Mouse (Mus musculus): ENCODE measurements around the gene D330020A13Rik.
"Not testable (repeated sequence)": the region's sequence is repeated elsewhere in the genome, so short reads cannot be mapped to it uniquely, and the experiment has no call there.

Gene D330020A13Rik

DNA sequence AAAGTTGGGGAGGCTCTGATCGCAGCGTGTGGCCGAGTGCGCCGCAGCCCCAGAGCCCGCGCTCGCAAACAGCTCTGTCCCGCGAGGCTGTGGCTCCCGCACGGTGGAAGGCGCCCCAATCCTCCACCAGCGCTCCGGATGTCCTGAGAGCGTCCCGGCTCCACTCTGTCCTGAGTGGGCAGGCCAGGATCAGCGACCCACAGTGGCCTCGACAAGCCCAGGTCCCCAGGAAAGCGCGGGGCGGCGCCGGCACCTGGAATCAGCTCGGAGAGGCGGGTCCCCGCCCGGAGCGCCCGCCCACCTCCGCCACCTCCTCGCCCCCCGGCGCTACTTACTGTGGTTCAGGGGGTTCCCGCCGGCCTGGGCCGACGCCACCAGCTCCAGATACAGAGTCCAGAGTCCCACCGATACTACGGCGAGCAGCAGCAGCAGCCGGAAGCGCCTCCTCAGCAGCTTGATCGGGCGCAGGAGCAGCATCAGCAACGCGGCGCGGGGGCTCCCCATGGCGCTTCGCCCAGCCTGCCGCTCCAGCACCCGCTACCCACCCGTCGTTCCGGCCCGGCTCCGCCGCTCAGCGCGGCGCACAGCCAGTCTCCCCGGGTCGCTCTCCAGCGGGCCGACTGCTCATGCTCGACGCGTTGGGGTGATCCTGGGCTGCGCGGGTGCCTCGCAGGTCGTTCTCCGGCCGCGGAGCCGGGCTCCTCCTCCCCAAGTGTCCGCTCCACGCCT lies at the start of gene D330020A13Rik, which contains the start of gene B4galnt3:
Gene D330020A13Rik, plus strand, starts transcription at position 309 of the 729 bp plus-strand sequence.
Gene B4galnt3, minus strand, starts transcription at position 504 of the 729 bp plus-strand sequence.
- DNase-seq (ENCODE audit: low read depth): no peak

- no peak for DNase-seq (ENCODE audit: low read depth)
These were observed 47.5 kb upstream of the D330020A13Rik start for GRCm38 (mm10) chr6:120246676-120247075.

DNA sequence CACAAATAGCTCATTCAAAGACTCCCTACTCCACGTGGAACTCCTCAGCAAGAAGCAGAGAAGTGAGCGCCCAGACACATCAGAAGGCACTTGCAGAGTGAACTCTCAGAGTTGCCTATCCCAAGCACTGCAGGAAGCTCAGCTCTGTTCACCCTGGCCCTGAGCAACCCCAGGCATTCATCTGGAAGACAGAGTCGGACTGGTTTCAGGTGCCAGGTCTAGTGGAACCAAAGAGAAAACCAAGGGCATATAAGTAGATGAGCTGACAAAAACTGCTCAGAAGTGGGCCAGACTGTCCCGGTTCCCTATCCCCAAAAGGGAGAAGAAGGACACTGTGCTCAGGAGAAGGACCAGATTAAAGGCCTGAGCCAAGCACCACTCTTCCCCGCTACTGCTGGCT lies 44.3 kb upstream of the D330020A13Rik start:
- no peak for DNase-seq (ENCODE audit: low read depth)

GRCm38 (mm10) chr6:120251010-120251409 lies 43.2 kb upstream of the D330020A13Rik start:
- no peak for DNase-seq (ENCODE audit: low read depth)

DNA sequence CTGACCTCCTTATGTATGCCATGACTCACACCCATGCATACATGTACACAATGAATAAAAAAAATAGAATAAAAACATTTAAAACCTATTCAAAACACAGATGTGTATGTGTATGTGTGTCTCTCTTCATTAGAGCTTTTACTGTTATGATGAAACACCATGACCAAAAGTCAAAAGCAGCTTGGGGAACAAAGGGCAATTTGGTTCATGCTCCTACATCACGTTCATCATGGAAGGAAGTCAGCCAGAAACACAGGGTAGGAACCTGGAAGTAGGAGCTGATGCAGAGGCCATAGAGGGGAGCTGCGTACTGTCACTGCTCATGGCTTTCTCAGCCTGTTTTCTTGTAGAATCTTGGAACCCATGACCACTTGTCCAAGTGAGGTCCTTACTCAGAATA lies 41.4 kb upstream of the D330020A13Rik start:
- no peak for DNase-seq (ENCODE audit: low read depth)

DNA sequence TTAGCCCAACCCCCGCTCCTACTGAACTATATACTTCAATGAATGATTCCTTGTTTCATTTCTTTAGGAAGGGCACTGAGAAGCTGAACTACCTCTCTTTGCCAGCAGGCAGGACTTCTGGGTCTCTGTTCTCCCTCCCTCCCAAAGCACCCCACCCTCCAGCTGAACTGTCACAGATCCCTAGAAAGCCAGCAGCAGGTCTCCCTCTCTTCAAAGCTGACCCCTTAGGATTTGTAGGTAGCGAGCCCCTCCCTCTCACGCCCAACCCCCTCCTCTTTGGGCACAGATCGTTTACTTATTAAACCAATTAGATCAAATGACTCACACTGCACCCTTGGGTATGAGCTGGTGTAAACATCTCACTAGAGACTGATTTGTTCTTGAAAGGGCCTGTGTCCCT lies 39.5 kb upstream of the D330020A13Rik start:
- DNase-seq (ENCODE audit: low read depth): no peak

GRCm38 (mm10) chr6:120255144-120255543 lies 39.0 kb upstream of the D330020A13Rik start:
- DNase-seq (ENCODE audit: low read depth): no peak

DNA sequence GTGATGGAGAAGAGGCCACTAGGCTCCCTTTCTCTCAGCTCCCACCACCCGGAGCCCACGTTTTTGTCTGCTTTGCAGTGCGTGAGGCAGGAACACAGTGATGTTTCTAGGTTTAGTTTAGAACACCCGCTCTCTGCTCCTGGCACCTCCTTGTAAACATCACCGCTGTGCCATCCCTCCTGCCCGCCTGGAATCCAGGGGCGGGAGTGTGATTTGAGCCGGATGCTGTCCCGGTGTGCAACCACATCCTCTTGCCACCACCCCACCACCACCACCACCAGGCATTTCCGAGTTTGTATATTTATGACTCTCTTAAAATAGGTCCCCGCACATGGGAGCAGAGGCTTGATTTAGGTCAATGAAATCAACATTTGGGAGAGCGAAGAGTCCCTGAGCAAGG lies 38.5 kb upstream of the D330020A13Rik start:
- DNase-seq (ENCODE audit: low read depth): no peak

- no peak for DNase-seq (ENCODE audit: low read depth)
These were observed 37.7 kb upstream of the D330020A13Rik start for GRCm38 (mm10) chr6:120256431-120256935.

DNA sequence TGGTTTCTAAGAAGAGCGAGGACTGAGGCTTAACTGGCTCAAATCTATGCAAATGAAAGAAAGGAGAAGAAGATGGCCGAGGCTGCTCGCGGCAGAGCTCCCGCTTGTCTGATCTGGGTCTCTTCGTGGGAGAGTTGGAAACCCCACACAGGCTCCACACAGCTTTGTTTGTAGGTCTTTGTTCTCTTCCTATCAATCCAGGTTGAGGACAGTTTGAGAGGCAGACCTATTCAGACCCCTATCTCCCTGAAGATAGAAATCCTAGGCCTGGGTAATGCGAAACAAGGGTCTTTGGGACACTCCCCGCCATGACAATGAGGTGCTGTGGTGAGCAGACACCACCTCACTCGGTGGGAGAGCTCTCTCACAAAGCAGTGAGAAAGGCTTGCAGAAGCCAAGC lies 34.7 kb upstream of the D330020A13Rik start:
- no peak for DNase-seq (ENCODE audit: low read depth)

GRCm38 (mm10) chr6:120262886-120263531 lies 31.2 kb upstream of the D330020A13Rik start:
- no peak for DNase-seq (ENCODE audit: low read depth)

DNA sequence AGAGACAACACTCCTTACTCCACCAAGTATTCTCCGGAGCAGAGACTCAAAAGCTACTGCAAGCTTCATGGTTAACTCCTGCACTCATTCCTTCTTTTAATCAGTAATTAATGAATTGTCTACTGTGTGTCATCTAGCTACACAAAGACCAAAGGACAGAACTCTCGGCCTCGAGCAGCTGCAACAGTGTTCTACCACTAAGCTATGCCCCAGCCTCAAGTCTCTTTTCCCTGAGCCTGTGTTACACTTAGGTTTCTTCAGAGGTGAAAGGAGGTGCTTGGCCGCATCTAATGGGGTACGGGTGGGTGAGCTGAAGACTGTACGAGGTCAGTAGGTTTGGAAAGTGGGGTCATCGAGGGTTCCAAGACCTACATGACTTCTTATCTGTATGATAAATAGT lies 30.6 kb upstream of the D330020A13Rik start:
- no peak for DNase-seq (ENCODE audit: low read depth)

DNA sequence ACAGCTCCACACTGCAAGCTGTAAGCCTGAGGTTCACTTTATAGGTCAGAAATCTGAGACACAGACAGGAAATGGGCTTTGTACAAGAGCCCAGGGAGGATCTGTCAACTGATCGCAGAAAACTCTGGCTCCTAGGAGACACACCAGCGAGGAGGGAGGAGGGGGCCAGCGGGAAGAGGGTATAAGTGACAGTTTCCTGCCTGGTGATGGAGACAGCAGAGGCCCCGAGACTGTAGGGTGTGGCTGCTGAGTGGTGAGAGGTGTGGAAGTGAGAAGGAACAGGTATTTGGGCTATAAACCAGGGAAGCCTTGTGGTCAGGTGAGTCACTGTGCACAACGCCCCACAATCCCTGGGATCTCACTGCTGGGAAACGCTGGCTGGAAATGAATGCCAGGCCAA lies 30.0 kb upstream of the D330020A13Rik start:
- DNase-seq (ENCODE audit: low read depth): peak; percentile 10

DNA sequence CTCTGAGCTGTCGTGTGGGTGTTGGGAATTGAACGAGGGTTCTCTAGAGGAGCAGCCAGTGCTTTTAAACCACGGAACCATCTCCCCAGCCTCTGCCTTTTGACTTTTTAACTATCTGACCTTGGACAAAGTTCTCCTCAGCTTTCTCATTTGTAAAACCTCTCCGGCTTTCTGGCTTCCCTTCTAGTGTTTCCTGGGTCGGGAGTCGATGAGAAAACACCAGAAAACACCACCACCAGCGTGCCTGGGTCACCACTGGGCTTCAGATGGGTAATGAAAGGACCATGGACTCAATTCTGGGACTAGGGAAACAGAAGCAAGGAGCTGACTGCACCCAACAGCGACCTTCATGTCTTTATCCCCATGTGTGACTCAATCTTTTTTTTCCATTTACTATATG lies 20.0 kb upstream of the D330020A13Rik start:
- no peak for DNase-seq (ENCODE audit: low read depth)

- DNase-seq (ENCODE audit: low read depth): no peak
These were observed 19.3 kb upstream of the D330020A13Rik start for GRCm38 (mm10) chr6:120274887-120275286.

- DNase-seq (ENCODE audit: low read depth): no peak
These were observed 18.9 kb upstream of the D330020A13Rik start for GRCm38 (mm10) chr6:120275301-120275700.

- no peak for DNase-seq (ENCODE audit: low read depth)
These were observed 17.2 kb upstream of the D330020A13Rik start for GRCm38 (mm10) chr6:120276874-120277449.

DNA sequence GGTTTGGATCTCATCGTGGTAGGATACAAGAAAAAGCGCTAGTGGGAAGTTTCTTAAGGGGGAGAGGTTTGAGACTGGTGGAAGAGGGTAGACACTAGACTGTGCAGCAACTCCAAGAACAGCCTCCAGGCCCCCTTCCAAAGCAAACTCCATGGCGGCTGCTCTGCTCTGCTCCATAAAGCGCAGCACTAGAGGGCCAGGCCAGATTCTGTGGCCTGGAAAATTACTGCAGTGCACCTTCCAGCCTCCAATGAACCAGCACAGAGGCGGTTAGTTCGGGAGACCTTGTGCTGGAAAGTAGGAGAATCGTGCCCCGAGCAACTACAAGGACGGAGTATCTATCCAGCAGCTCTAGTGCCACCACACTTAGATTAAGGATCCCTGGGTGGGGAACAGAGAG lies 6.9 kb upstream of the D330020A13Rik start:
- DNase-seq (ENCODE audit: low read depth): no peak

DNA sequence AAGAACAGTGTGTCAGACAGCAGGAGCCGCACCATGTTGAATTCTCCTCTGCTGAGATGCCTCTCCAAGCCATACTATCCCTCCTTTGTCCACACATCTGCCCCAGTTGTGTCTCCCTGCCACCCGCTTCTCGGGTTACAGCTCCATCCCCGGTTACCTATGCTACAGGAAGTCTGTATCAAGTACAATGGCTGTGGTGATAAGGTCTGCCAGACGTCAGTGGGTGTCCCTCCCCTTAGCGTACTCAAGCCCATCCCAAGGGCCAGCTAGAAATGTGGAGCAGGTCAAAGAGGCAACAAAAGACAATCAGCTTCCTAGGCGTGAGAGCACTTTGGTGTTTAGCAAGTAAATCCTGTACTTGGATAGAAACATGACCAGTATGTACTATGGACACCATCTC lies 5.6 kb upstream of the D330020A13Rik start:
- no peak for DNase-seq (ENCODE audit: low read depth)

DNA sequence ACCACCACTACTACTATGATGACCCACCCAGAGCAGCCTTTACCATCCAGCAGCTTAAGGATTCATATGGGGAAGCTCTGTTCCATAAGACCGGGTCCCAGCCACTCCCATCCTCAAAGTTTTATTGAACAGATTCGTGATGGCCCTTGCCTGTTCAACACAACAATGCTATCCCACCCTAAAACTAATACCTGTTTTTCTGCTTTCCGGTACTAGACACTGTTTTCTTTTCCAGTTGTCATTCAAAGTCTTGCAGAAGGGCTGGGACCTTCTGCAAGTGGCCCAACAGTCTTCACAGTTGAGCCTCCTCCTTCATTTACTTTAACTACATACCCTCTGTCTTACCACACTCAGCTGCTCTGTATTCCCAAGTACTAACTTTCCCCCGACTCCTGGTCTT lies 4.7 kb upstream of the D330020A13Rik start:
- no peak for DNase-seq (ENCODE audit: low read depth)

GRCm38 (mm10) chr6:120291396-120292009 lies 2.7 kb upstream of the D330020A13Rik start:
- peak; percentile 45 for DNase-seq (ENCODE audit: low read depth)

DNA sequence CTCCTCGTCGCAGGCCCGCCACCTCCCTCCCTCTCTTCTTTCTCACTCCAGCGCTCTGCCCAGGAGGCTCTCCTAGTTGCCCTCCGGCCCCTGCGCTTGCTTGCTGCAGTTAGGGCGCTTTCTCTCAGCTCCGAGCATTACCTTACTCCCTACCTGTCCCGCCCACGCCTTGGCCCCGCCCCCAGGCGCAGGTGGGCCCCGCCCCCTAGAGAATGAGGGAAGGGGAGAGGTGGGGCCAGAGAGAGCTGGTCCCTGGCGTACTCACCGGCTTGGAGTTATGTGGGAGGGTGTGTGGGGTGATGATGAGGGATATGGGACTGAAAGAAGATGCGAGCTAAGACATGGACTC lies 595 bp downstream of the D330020A13Rik start:
- DNase-seq (ENCODE audit: low read depth): no peak

DNA sequence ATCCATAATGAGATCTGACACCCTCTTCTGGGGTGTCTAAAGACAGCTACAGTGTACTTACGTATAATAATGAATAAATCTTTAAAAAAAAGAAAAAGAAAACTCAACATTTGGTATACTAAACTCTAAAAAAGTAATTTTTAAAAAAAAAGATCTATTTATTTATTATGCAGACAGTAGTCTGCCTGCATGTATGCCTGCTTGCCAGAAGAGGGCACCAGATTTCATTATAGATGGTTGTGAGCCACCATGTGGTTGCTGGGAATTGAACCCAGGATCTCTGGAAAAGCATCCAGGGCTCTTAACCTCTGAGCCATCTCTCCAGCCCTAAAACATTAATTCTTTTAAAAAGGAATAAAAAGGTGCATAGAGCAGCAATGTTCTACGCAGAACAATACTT lies 2.4 kb downstream of the D330020A13Rik start:
- not testable (repeated sequence) for DNase-seq (ENCODE audit: low read depth)

All from 416B (cell line).